Mouse (Mus musculus): Measurements from ENCODE around the gene Abcc10.

Abcc10 gene

GRCm38 (mm10) chr17:46327906-46328534 is at the start of gene Abcc10:
Gene Abcc10, minus strand, starts transcription at chr17:46328352.
- peak; percentile 97 for DNase-seq (ENCODE audit: low spot score)

- DNase-seq (ENCODE audit: low spot score): peak; percentile 57
Observed at GRCm38 (mm10) chr17:46371783-46372182, 43.6 kb upstream of the Abcc10 start.

- no peak for DNase-seq (ENCODE audit: low spot score)
Observed at GRCm38 (mm10) chr17:46351026-46351700, 23.0 kb upstream of the Abcc10 start.

GRCm38 (mm10) chr17:46341208-46341607 is 13.1 kb upstream of the Abcc10 start:
- peak; percentile 8 for DNase-seq (ENCODE audit: low spot score)

- no peak for DNase-seq (ENCODE audit: low spot score)
Observed at GRCm38 (mm10) chr17:46336475-46336874, 8.3 kb upstream of the Abcc10 start.

GRCm38 (mm10) chr17:46328723-46329122 is 571 bp upstream of the Abcc10 start:
- DNase-seq (ENCODE audit: low spot score): no peak

GRCm38 (mm10) chr17:46327413-46327905 is 693 bp downstream of the Abcc10 start:
- DNase-seq (ENCODE audit: low spot score): no peak

GRCm38 (mm10) chr17:46322046-46322823 is 5.9 kb downstream of the Abcc10 start:
- DNase-seq (ENCODE audit: low spot score): no peak

- DNase-seq (ENCODE audit: low spot score): no peak
Observed at GRCm38 (mm10) chr17:46320492-46320891, 7.7 kb downstream of the Abcc10 start.

- DNase-seq (ENCODE audit: low spot score): no peak
Observed at GRCm38 (mm10) chr17:46315813-46316212, 12.3 kb downstream of the Abcc10 start.

GRCm38 (mm10) chr17:46313135-46313715 is 14.9 kb downstream of the Abcc10 start:
- no peak for DNase-seq (ENCODE audit: low spot score)

- no peak for DNase-seq (ENCODE audit: low spot score)
Observed at GRCm38 (mm10) chr17:46310515-46310914, 17.6 kb downstream of the Abcc10 start.

- DNase-seq (ENCODE audit: low spot score): no peak
Observed at GRCm38 (mm10) chr17:46309835-46310234, 18.3 kb downstream of the Abcc10 start.

- no peak for DNase-seq (ENCODE audit: low spot score)
Observed at GRCm38 (mm10) chr17:46306956-46307355, 21.2 kb downstream of the Abcc10 start.

- DNase-seq (ENCODE audit: low spot score): no peak
Observed at GRCm38 (mm10) chr17:46304184-46304583, 24.0 kb downstream of the Abcc10 start.

- DNase-seq (ENCODE audit: low spot score): no peak
Observed at GRCm38 (mm10) chr17:46301892-46302291, 26.3 kb downstream of the Abcc10 start.

- DNase-seq (ENCODE audit: low spot score): peak; percentile 82
Observed at GRCm38 (mm10) chr17:46298220-46298913, 29.8 kb downstream of the Abcc10 start.

GRCm38 (mm10) chr17:46297364-46298219 is 30.6 kb downstream of the Abcc10 start, which contains the start of gene Dlk2:
Gene Dlk2, plus strand, starts transcription at chr17:46297421.
- DNase-seq (ENCODE audit: low spot score): no peak

GRCm38 (mm10) chr17:46297028-46297363 is 31.2 kb downstream of the Abcc10 start:
- no peak for DNase-seq (ENCODE audit: low spot score)

- DNase-seq (ENCODE audit: low spot score): no peak
Observed at GRCm38 (mm10) chr17:46296601-46297000, 31.6 kb downstream of the Abcc10 start.

GRCm38 (mm10) chr17:46287678-46288095 is 40.5 kb downstream of the Abcc10 start:
- DNase-seq (ENCODE audit: low spot score): peak; percentile 23
